Mouse (Mus musculus) embryonic fibroblast, embryonic 13.5 days (primary cell): ENCODE measurements around the gene Mta3.

ENCODE experiments used
- CTCF ChIP-seq: IDR thresholded peaks from 2 replicates; pipeline ENCODE4 v1.5.1; 2011; ENCODE audit warnings: mild to moderate bottlenecking, control low read depth, low read length, moderate library complexity, borderline replicate concordance; ENCODE audit not compliant: insufficient read depth
- POLR2A ChIP-seq: IDR thresholded peaks from 2 replicates; pipeline ENCODE4 v1.6.1; 2011; ENCODE audit warnings: low read depth, mild to moderate bottlenecking, control low read depth, low read length, moderate library complexity

- TF ChIP-seq CTCF (no peak), POLR2A (no peak)
These were observed 14.5 kb downstream of the Mta3 start for GRCm38 (mm10) chr17:83720449-83720848.
